ENCODE assay signal across 8 mouse cellular contexts in the genomic region with DNA sequence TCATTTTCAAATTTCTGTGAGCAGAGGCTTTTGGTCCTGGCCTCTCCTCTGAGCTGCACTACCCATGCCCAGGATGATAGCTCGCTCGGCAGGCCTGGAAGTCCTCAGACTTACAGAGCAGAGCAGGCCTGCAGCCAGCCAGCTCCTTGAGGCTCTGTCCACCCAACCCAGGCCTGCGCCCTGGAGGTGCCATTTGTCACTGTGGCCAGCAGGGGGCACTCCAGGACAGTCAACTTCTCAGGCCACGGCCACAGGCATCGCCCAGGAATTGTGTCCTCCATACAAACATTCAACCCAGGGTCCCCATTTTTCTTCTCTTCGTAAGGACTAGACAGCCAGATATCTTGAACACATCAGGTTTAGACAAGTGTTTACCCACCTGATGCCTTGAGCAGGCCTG. TPM values are rescaled to one million over a fixed set of nuclear protein-coding genes. Genes with fewer than 3 reads are reported as not detected.
A peak's percentile ranks its signal among the peaks of the same experiment; 100 is the strongest.
DNase-seq lines count a peak whose midpoint lies in the region; ATAC-seq and TF ChIP-seq lines count a peak whose summit lies in the region.

No protein-coding gene starts in this region.

- ATAC-seq in kidney, embryonic 15.5 days (replicated peaks; ENCODE audit: low FRiP score): peak; percentile 76; the same call in 1 of the 2 replicates
- ATAC-seq in limb, embryonic 14.5 days (ENCODE audit: low FRiP score, low read depth): peak; percentile 89
- peak; percentile 79 for ATAC-seq in midbrain, postnatal 0 days (ENCODE audit: low FRiP score)

- H3K9me3 ChIP-seq in heart, embryonic 10.5 days: no peaks in the 10 kb centered on the region
- no peaks in the 10 kb centered on the region for H3K9me3 ChIP-seq in kidney, embryonic 15.5 days (replicated peaks)
- H3K9me3 ChIP-seq in limb, embryonic 14.5 days (ENCODE audit: control insufficient read depth, low read length): no peaks in the 10 kb centered on the region
- H3K9me3 ChIP-seq in midbrain, postnatal 0 days (ENCODE audit: low read length): no peaks in the 10 kb centered on the region

- TF ChIP-seq CTCF in bone marrow, adult 2 months (IDR thresholded peaks at IDR 0.05; ENCODE audit: control insufficient read depth, insufficient read depth, low read length): peak; percentile 93
- peak; percentile 84 for TF ChIP-seq CTCF in embryonic fibroblast, embryonic 13.5 days (IDR thresholded peaks at IDR 0.05; ENCODE audit: borderline replicate concordance, insufficient read depth, low read length)
- TF ChIP-seq CTCF in midbrain, postnatal 0 days (IDR thresholded peaks at IDR 0.05): peak; percentile 97

- no peak overlapping the region for H3K9ac ChIP-seq in kidney, embryonic 15.5 days
- no peak overlapping the region for H3K9ac ChIP-seq in limb, embryonic 14.5 days (ENCODE audit: low read depth, low read length, severe bottlenecking)
- H3K9ac ChIP-seq in midbrain, postnatal 0 days (replicated peaks; ENCODE audit: low read length, poor library complexity, severe bottlenecking): no peak overlapping the region

- no peak; the same call in 1 of the 2 replicates for TF ChIP-seq POLR2A in bone marrow, adult 2 months (IDR thresholded peaks at IDR 0.05; ENCODE audit: borderline replicate concordance, control insufficient read depth, low read depth, low read length)
- TF ChIP-seq POLR2A in embryonic fibroblast, embryonic 13.5 days (IDR thresholded peaks at IDR 0.05; ENCODE audit: low read depth, low read length): no peak
- TF ChIP-seq POLR2A in limb, embryonic 14.5 days (IDR thresholded peaks at IDR 0.05; ENCODE audit: borderline replicate concordance, extremely low read depth, insufficient read depth, insufficient read length): no peak

- H3K4me2 ChIP-seq in kidney, embryonic 15.5 days: no peak overlapping the region
- H3K4me2 ChIP-seq in limb, embryonic 14.5 days (replicated peaks; ENCODE audit: low read depth, low read length, severe bottlenecking): no peak overlapping the region
- no peak overlapping the region for H3K4me2 ChIP-seq in midbrain, postnatal 0 days (ENCODE audit: low read depth, low read length, poor library complexity, severe bottlenecking)

- DNase-seq in A20 (ENCODE audit: low read depth, low spot score): peak; percentile 75
- DNase-seq in heart, embryonic 10.5 days (ENCODE audit: low spot score): peak; percentile 91
- DNase-seq in limb, embryonic 14.5 days (ENCODE audit: low spot score): peak; percentile 73
- peak; percentile 88 for DNase-seq in midbrain, postnatal 0 days (ENCODE audit: low spot score)
- peak; percentile 75 to 83 for DNase-seq in spleen, postnatal 10 days (ENCODE audit: low spot score in 2 of 2)

- no peak overlapping the region for H3K4me3 ChIP-seq in bone marrow, adult 2 months (replicated peaks; ENCODE audit: control insufficient read depth, low read depth, low read length)
- no peak overlapping the region for H3K4me3 ChIP-seq in embryonic fibroblast, embryonic 13.5 days (ENCODE audit: insufficient read depth, low read length)
- no peak overlapping the region for H3K4me3 ChIP-seq in heart, embryonic 10.5 days
- H3K4me3 ChIP-seq in kidney, embryonic 15.5 days (replicated peaks): no peak overlapping the region
- H3K4me3 ChIP-seq in limb, embryonic 14.5 days (replicated peaks; ENCODE audit: low read length): no peak overlapping the region
- H3K4me3 ChIP-seq in midbrain, postnatal 0 days (ENCODE audit: low read depth, low read length): no peak overlapping the region

- peaks cover 82% of the 10 kb centered on the region for H3K27me3 ChIP-seq in heart, embryonic 10.5 days (ENCODE audit: insufficient read depth, poor library complexity, severe bottlenecking)
- peaks cover 12% of the 10 kb centered on the region; the same call in 1 of the 2 replicates for H3K27me3 ChIP-seq in kidney, embryonic 15.5 days
- H3K27me3 ChIP-seq in limb, embryonic 14.5 days (ENCODE audit: control insufficient read depth, insufficient read depth, low read length): peaks cover 5% of the 10 kb centered on the region; the same call in 1 of the 2 replicates
- no peaks in the 10 kb centered on the region for H3K27me3 ChIP-seq in midbrain, postnatal 0 days (ENCODE audit: insufficient read depth, low read length)

- WGBS in bone marrow, adult 2 months: 1% methylated on average over 6 of the region's 6 CpGs
- WGBS in heart, embryonic 10.5 days: 13% methylated on average over 6 of the region's 6 CpGs
- WGBS in kidney, embryonic 15.5 days: 16% methylated on average over 6 of the region's 6 CpGs
- 10% methylated on average over 6 of the region's 6 CpGs for WGBS in limb, embryonic 14.5 days
- WGBS in midbrain, postnatal 0 days: 8% methylated on average over 6 of the region's 6 CpGs

- H3K27ac ChIP-seq in bone marrow, adult 2 months (ENCODE audit: control insufficient read depth, insufficient read depth, low read depth, low read length, poor library complexity): no peak overlapping the region
- no peak overlapping the region for H3K27ac ChIP-seq in embryonic fibroblast, embryonic 13.5 days (ENCODE audit: insufficient read depth, low read length)
- no peak overlapping the region for H3K27ac ChIP-seq in heart, embryonic 10.5 days
- H3K27ac ChIP-seq in kidney, embryonic 15.5 days: no peak overlapping the region
- no peak overlapping the region for H3K27ac ChIP-seq in limb, embryonic 14.5 days (replicated peaks; ENCODE audit: low read depth, low read length)
- H3K27ac ChIP-seq in midbrain, postnatal 0 days (ENCODE audit: low read depth, low read length): no peak overlapping the region

- H3K36me3 ChIP-seq in heart, embryonic 10.5 days: no peaks in the 10 kb centered on the region
- H3K36me3 ChIP-seq in kidney, embryonic 15.5 days: no peaks in the 10 kb centered on the region
- H3K36me3 ChIP-seq in limb, embryonic 14.5 days (ENCODE audit: control insufficient read depth, insufficient read depth, low read length): no peaks in the 10 kb centered on the region
- no peaks in the 10 kb centered on the region for H3K36me3 ChIP-seq in midbrain, postnatal 0 days (ENCODE audit: insufficient read depth, low read length)

- H3K4me1 ChIP-seq in bone marrow, adult 2 months (ENCODE audit: control insufficient read depth, insufficient read depth, low read length): peaks cover under 1% of the 10 kb centered on the region; the same call in 1 of the 2 replicates
- no peaks in the 10 kb centered on the region for H3K4me1 ChIP-seq in embryonic fibroblast, embryonic 13.5 days (ENCODE audit: control insufficient read depth, insufficient read depth, low read length)
- H3K4me1 ChIP-seq in heart, embryonic 10.5 days: peaks cover 14% of the 10 kb centered on the region
- peaks cover 9% of the 10 kb centered on the region for H3K4me1 ChIP-seq in kidney, embryonic 15.5 days
- no peaks in the 10 kb centered on the region for H3K4me1 ChIP-seq in limb, embryonic 14.5 days (ENCODE audit: control insufficient read depth, insufficient read depth, low read length)
- no peaks in the 10 kb centered on the region; the same call in 1 of the 2 replicates for H3K4me1 ChIP-seq in midbrain, postnatal 0 days (ENCODE audit: insufficient read depth, low read length)

RNA-seq across cellular contexts. Expression of a gene that starts 53.9 kb away (rescaled TPM):
- polyA plus RNA-seq in bone marrow, adult 2 months (2011; ENCODE audit: insufficient read depth, insufficient read length, low replicate concordance, missing spikeins): 1.1 TPM in 1 of 2 replicates, not detected in the other
- polyA plus RNA-seq in embryonic fibroblast, embryonic 13.5 days (2011; ENCODE audit: insufficient read length, low read depth, missing spikeins): not detected in 2 replicates
- 0.14 and 0.25 TPM in 2 replicates for polyA plus RNA-seq in heart, embryonic 10.5 days (2016; fragmentation: Nextera tagmentation; extraction: Ambion mirVana)
- not detected in 2 replicates for polyA plus RNA-seq in kidney, embryonic 15.5 days (2015; fragmentation: Nextera tagmentation; extraction: Ambion mirVana)
- 0.15 and 0.23 TPM in 2 replicates for polyA plus RNA-seq in limb, embryonic 14.5 days (2012; rRNA removed)
- 0.15 and 0.18 TPM in 2 replicates for polyA plus RNA-seq in limb, embryonic 14.5 days (2014; fragmentation: Nextera tagmentation; extraction: Ambion mirVana)
- 13.1 and 27.1 TPM in 2 replicates for total RNA-seq in midbrain, postnatal 0 days (2014; rRNA removed)
- 36.8 and 37.2 TPM in 2 replicates for polyA plus RNA-seq in midbrain, postnatal 0 days (2015; fragmentation: Nextera tagmentation; extraction: Ambion mirVana)

Comparison
In these comparisons a context has a peak if more than half of its experiments do, and no peak if none do; other contexts are left out.
1. RNA of a gene that starts 53.9 kb away (polyA plus RNA-seq): 36.8 to 37.2 TPM in midbrain, postnatal 0 days; 1.1 TPM in bone marrow, adult 2 months, 0.14 to 0.25 TPM in heart, embryonic 10.5 days, 0.15 to 0.23 TPM in limb, embryonic 14.5 days, not detected in embryonic fibroblast, embryonic 13.5 days and not detected in kidney, embryonic 15.5 days; every median in the first group is over 10 times any median in the second.
2. Peak in every context shown above with its lines, with median percentiles within 50 percentile points of each other: DNase-seq, CTCF ChIP-seq and ATAC-seq.